Mouse (Mus musculus): ENCODE measurements around the gene Cdc42ep1.

DNA sequence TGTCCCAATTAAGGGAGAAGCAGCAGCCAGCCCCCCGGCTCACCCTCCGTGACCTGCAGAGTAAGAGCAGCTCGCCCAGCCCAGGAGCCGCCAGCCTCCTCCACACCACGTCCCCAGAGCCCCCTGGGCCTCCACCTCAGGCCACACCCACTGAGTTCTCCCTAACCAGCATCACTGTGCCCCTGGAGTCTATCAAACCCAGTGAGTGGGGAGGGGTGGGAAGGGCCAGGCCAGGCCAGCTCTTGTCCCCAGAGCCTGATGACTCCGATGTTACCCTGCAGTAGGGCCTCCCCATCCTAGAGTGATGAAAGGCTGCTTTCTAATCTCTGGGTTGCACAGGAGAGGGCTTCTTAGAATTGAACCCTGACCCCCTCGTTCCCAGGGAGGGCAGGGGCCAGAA, 50.0 kb downstream of the Cdc42ep1 start:
- TF ChIP-seq POLR2A (IDR thresholded peaks at IDR 0.05; ENCODE audit: insufficient read depth, low read depth, low read length) (no peak), CTCF (IDR thresholded peaks at IDR 0.05; ENCODE audit: insufficient read depth, low read depth, low read length) (no peak)

Data from olfactory bulb, adult 2 months (tissue).